Mouse (Mus musculus) left cerebral cortex, adult 2 months (tissue): Measurements from ENCODE around the gene Il25. TPM values are rescaled to one million over a fixed set of nuclear protein-coding genes. Genes with fewer than 3 reads are reported as not detected.
A peak's percentile ranks its signal among the peaks of the same experiment; 100 is the strongest.

Experiments used
- DNase-seq, 2 experiments: peaks; one replicate each; pipeline ENCODE4 v3.0.0; 2021 to 2022; ENCODE audit warnings: low spot score in 2 of 2, mixed read lengths in 1 of 2; ENCODE audit errors: extremely low spot score in 1 of 2
- H3K27ac ChIP-seq: fragments of 200-600 bp; 2 replicates; pipeline ENCODE4 v1.8.1; 2022
- H3K4me3 ChIP-seq: fragments of 200-600 bp; 2 replicates; pipeline ENCODE4 v1.8.1; 2022
- CTCF ChIP-seq: fragments of 200-600 bp; IDR thresholded peaks from 2 replicates; pipeline ENCODE4 v1.8.1; 2022; ENCODE audit warnings: antibody characterized with exemption, mild to moderate bottlenecking, moderate library complexity
- intact Hi-C: fragments of 180-260 bp; cut with DNase I; formaldehyde crosslinking; loops from one replicate; pipeline ENCODE4 v1.15.1; 2025
- long read RNA-seq, 2 experiments: library from polyadenylated mRNA; stranded (forward); transcript quantifications; one replicate each; pipeline ENCODE4 v2.0.0; 2021; ENCODE audit warnings: borderline mapping rate in 2 of 2
- total RNA-seq, 2 experiments: library from RNA; stranded (reverse); gene quantifications; 2 replicates each; pipeline ENCODE4 v1.2.3; 2021

Gene Il25
- not detected for total RNA-seq
- long read RNA-seq, experiment 1: 0 reads
- long read RNA-seq, experiment 2: 0 reads

- no peak for TF ChIP-seq CTCF
- DNase-seq: no peak
- H3K27ac ChIP-seq: no peak within 1 kb of the TSS
- no peak within 1 kb of the TSS for H3K4me3 ChIP-seq
- intact Hi-C loops: no loop called here
Measured at GRCm38 (mm10) chr14:54932645-54933150, at the start of gene Il25. TSS of gene Il25 (plus strand) at chr14:54932695.

DNA sequence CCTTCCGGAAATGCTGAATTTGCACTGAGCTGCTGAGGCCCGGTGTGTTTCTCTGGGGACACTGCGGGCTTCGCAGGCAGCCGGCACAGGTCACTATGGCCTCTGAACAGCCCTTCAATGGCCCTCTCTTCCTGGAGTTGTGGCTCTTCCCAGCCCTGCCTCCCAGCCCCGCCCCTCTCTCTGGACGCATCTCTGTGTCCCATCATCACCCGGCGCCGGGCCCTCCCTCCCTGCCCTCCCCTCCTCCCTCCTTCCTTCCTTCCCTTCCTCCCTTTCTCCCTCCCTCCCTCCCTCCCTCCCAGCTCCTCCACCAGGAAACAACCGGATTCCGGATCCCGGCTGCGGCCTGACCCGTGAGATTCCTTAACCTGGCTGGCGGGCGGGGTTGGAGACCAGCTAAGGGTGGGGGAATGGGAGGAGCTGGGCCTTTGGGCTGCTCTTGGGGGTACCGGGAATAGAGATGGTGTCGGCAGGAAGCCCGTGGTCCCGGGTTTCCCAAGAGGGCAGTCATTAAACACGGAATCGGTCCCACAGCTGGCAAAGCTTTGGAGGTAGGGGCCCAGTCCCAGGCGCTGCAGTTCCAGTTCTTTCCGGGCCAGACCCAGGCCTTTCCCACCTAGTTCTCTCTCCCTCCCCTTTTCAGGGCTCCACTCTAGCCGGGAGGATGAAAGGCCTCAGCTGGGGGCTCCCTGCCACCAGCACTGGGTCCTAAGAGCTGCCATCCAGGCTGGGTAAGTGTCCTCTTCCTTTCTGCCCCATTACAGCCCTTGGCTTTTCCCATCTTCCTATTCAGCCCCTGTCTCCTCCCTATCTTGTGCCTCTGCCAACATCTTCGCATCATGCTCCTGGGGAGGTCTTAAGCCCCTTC is 49.1 kb upstream of the Il25 start, which contains the start of the genes Bcl2l2 and Gm20521:
Bcl2l2 (plus strand) TSS at position 224 of the 868 bp plus-strand sequence.
Gm20521 (plus strand) TSS at position 288 of the 868 bp plus-strand sequence.
- no peak for TF ChIP-seq CTCF
- H3K27ac ChIP-seq: peak within 1 kb of the TSS; percentile 93
- intact Hi-C loops: no loop called here
- H3K4me3 ChIP-seq: peak within 1 kb of the TSS; percentile 86
- DNase-seq: peak; percentile 74 to 75

DNA sequence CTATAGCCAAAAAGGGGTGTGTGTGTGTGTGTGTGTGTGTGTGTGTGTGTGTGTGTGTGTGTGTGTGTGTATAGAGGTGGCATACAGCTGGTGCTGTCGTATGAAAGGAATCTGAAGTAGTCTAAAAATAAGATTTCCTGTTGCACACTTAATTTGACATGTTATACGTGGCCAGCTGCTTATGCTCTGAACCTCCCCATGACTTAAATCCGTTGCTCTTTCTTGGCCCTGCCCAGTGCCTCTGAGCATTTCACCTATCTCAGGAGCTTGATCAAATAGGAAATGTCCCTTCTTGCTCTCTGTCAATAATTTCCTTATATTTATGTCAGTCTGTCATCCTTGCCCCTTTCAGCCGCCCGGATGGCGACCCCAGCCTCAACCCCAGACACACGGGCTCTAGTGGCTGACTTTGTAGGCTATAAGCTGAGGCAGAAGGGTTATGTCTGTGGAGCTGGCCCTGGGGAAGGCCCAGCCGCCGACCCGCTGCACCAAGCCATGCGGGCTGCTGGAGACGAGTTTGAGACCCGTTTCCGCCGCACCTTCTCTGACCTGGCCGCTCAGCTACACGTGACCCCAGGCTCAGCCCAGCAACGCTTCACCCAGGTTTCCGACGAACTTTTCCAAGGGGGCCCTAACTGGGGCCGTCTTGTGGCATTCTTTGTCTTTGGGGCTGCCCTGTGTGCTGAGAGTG is 48.3 kb upstream of the Il25 start:
- TF ChIP-seq CTCF: no peak
- intact Hi-C loops: no loop called here

DNA sequence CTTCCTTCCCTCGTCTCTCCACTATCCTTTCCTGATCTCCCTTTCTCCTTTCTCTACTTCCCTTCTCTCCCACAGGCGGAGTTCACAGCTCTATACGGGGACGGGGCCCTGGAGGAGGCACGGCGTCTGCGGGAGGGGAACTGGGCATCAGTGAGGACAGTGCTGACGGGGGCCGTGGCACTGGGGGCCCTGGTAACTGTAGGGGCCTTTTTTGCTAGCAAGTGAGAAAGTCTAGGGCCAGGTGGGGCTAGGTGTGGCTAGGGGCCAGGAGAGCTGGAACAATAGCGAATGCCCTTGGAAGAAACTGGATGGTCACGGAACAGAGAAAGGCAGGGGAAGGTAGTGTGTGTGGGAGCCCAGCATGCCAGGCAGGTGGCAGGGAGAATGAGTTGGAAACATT is 47.2 kb upstream of the Il25 start:
- no peak for TF ChIP-seq CTCF
- intact Hi-C loops: loop anchor here (5.0 kb wide), 1 partner anchor 368 kb away; the partner anchor contains the start of gene Prmt5
- Histone ChIP-seq H3K27ac (no peak overlapping the region), H3K4me3 (no peak overlapping the region)
- DNase-seq: no peak

More for the DNA sequence above, 48.3 kb upstream of the Il25 start:
- Histone ChIP-seq H3K4me3 (peak overlapping the region; percentile 86), H3K27ac (peak overlapping the region; percentile 64; the same call in 1 of the 2 replicates)
- DNase-seq: no peak

GRCm38 (mm10) chr14:54892200-54892599 is 40.3 kb upstream of the Il25 start, which contains the start of gene Pabpn1:
TSS of gene Pabpn1 (plus strand) at chr14:54892500.
- TF ChIP-seq CTCF: no peak
- no peak for DNase-seq
- intact Hi-C loops: no loop called here
- peak within 1 kb of the TSS; percentile 91 for H3K27ac ChIP-seq
- H3K4me3 ChIP-seq: peak within 1 kb of the TSS; percentile 39

DNA sequence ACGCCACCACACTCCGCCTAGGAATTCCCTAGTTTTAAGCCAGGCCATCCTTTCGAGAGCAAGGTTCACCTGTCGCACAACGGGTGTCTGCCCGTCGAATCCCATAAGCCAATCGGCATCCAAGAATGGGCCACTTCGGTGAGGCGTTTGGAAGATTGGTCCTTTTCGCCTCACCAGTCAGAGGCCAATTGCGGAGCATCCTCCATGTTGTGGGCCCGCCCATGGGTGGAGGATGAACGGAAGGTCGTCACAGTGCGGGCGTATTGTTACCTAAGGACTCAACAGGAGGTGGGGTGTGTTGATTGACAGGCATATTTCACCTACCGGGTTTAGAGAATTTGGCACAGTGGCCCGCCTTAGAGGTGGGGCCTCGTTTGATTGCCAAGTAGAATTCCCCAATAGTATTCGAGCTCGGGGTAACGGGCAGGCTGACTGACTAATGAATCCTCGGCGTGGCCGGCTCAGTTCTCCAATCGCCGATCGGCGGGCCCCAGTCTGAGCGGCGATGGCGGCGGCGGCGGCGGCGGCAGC is 38.8 kb upstream of the Il25 start:
- H3K27ac ChIP-seq: peak overlapping the region; percentile 91
- intact Hi-C loops: loop anchor here (1.0 kb wide), 1 partner anchor 121 kb away; no protein-coding TSS in a partner anchor
- no peak for TF ChIP-seq CTCF
- DNase-seq: peak; percentile 97 to 98
- H3K4me3 ChIP-seq: peak overlapping the region; percentile 96

- H3K4me3 ChIP-seq: peak overlapping the region; percentile 96
- intact Hi-C loops: loop anchor here (1.0 to 5.0 kb wide), 2 partner anchors 120 to 198 kb away; partner anchors contain the start of genes Thtpa and Zfhx2
- TF ChIP-seq CTCF: no peak
- peak overlapping the region; percentile 98 for H3K27ac ChIP-seq
- DNase-seq: peak in 1 of 2 experiments; percentile 57
Measured at GRCm38 (mm10) chr14:54894296-54895151, 38.0 kb upstream of the Il25 start.

GRCm38 (mm10) chr14:54897445-54897844 is 35.0 kb upstream of the Il25 start:
- Histone ChIP-seq H3K4me3 (no peak overlapping the region), H3K27ac (no peak overlapping the region)
- intact Hi-C loops: loop anchor here (5.0 kb wide), 1 partner anchor 195 kb away; the partner anchor contains the start of genes Thtpa and Zfhx2
- no peak for TF ChIP-seq CTCF
- DNase-seq: no peak

- TF ChIP-seq CTCF: peak; percentile 88
- Histone ChIP-seq H3K27ac (no peak overlapping the region), H3K4me3 (no peak overlapping the region)
- intact Hi-C loops: loop anchor here (1.0 to 2.0 kb wide), 2 partner anchors 39 to 114 kb away; partner anchors contain the start of gene Ngdn
- peak; percentile 52 to 69 for DNase-seq
Measured at GRCm38 (mm10) chr14:54900383-54900782, 32.1 kb upstream of the Il25 start.

DNA sequence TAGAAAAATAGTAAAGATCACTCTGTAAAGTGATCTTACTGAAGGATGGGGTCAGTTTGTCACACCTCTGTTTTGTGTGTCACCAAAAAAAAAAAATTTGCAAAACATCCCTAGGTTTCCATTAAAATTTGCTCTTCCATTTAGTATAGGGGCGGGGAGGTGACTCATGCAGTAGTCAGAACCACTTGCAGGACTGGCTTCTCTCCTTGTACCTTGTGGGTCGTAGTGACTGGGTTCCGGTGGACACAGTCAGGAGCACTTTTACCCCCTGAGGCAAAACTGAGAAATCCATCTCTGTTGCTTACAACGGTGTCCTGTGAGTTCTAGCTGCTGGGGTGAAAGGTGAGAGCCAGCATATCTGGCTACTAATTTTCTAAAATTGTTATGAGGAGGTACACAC is 28.9 kb upstream of the Il25 start:
- H3K27ac ChIP-seq: no peak overlapping the region
- TF ChIP-seq CTCF: no peak
- intact Hi-C loops: no loop called here
- no peak for DNase-seq
- no peak overlapping the region for H3K4me3 ChIP-seq

DNA sequence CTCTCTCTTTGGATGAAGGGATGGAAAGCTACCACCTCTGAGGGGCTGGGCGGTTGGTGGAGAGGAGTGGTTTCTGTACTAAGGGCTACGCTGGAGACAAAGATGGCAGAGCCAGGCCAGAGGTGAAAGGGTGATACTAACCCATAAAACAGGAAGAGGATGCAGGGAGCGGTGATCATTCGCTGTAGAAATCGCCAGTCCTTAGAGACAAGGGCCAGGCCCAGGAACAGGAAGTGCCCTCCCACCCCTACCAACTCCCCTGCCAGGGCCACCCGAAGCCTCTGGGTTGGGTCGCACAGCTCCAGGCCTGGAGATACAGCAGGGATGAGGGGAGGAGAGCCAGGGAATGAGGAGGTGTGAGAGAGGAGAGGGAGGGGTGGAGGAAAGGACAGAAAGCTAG is 23.8 kb upstream of the Il25 start:
- H3K4me3 ChIP-seq: no peak overlapping the region

More for the DNA sequence above, 23.8 kb upstream of the Il25 start:
- peak overlapping the region; percentile 50; the same call in 1 of the 2 replicates for H3K27ac ChIP-seq
- DNase-seq: no peak
- intact Hi-C loops: no loop called here
- TF ChIP-seq CTCF: no peak
